Mouse (Mus musculus): ENCODE results near the gene Lcp1.

The Lcp1 gene

GRCm38 (mm10) chr14:75197660-75198059 lies 66.8 kb downstream of the Lcp1 start:
- in situ Hi-C loops (cut with MboI; ENCODE audit: low sequenced_read_pairs), result no loop called here

GRCm38 (mm10) chr14:75205363-75206051 lies 74.6 kb downstream of the Lcp1 start:
- in situ Hi-C loops (cut with MboI; ENCODE audit: low sequenced_read_pairs), result loop anchor here (10.0 kb wide), 1 partner anchor 151 kb away; no protein-coding TSS in a partner anchor

GRCm38 (mm10) chr14:75206307-75206706 lies 75.4 kb downstream of the Lcp1 start:
- in situ Hi-C loops (cut with MboI; ENCODE audit: low sequenced_read_pairs), result loop anchor here (10.0 kb wide), 1 partner anchor 152 kb away; no protein-coding TSS in a partner anchor

- in situ Hi-C loops (cut with MboI; ENCODE audit: low sequenced_read_pairs), result loop anchor here (10.0 kb wide), 1 partner anchor 154 kb away; no protein-coding TSS in a partner anchor
These were observed 77.8 kb downstream of the Lcp1 start for GRCm38 (mm10) chr14:75208572-75209151.

- in situ Hi-C loops (cut with MboI; ENCODE audit: low sequenced_read_pairs), result loop anchor here (10.0 kb wide), 1 partner anchor 501 kb away; no protein-coding TSS in a partner anchor
These were observed 82.9 kb downstream of the Lcp1 start for GRCm38 (mm10) chr14:75213752-75214151.

- in situ Hi-C loops (cut with MboI; ENCODE audit: low sequenced_read_pairs), result loop anchor here (10.0 kb wide), 1 partner anchor 496 kb away; no protein-coding TSS in a partner anchor
These were observed 87.9 kb downstream of the Lcp1 start for GRCm38 (mm10) chr14:75218843-75219242.

GRCm38 (mm10) chr14:75219250-75219913 lies 88.5 kb downstream of the Lcp1 start:
- in situ Hi-C loops (cut with MboI; ENCODE audit: low sequenced_read_pairs), result loop anchor here (10.0 kb wide), 1 partner anchor 495 kb away; no protein-coding TSS in a partner anchor

- in situ Hi-C loops (cut with MboI; ENCODE audit: low sequenced_read_pairs), result no loop called here
These were observed 91.5 kb downstream of the Lcp1 start for GRCm38 (mm10) chr14:75222386-75222785.

GRCm38 (mm10) chr14:75227453-75228084 lies 96.7 kb downstream of the Lcp1 start:
- in situ Hi-C loops (cut with MboI; ENCODE audit: low sequenced_read_pairs), result no loop called here

GRCm38 (mm10) chr14:75229834-75230233 lies 98.9 kb downstream of the Lcp1 start:
- in situ Hi-C loops (cut with MboI; ENCODE audit: low sequenced_read_pairs), result no loop called here

GRCm38 (mm10) chr14:75233070-75233469 lies 102.2 kb downstream of the Lcp1 start:
- in situ Hi-C loops (cut with MboI; ENCODE audit: low sequenced_read_pairs), result no loop called here

- in situ Hi-C loops (cut with MboI; ENCODE audit: low sequenced_read_pairs), result no loop called here
These were observed 104.7 kb downstream of the Lcp1 start for GRCm38 (mm10) chr14:75235552-75235951.

GRCm38 (mm10) chr14:75235955-75236635 lies 105.2 kb downstream of the Lcp1 start:
- in situ Hi-C loops (cut with MboI; ENCODE audit: low sequenced_read_pairs), result no loop called here

- in situ Hi-C loops (cut with MboI; ENCODE audit: low sequenced_read_pairs), result no loop called here
These were observed 105.7 kb downstream of the Lcp1 start for GRCm38 (mm10) chr14:75236636-75237003.

- in situ Hi-C loops (cut with MboI; ENCODE audit: low sequenced_read_pairs), result no loop called here
These were observed 106.2 kb downstream of the Lcp1 start for GRCm38 (mm10) chr14:75237096-75237495.

- in situ Hi-C loops (cut with MboI; ENCODE audit: low sequenced_read_pairs), result no loop called here
These were observed 107.3 kb downstream of the Lcp1 start for GRCm38 (mm10) chr14:75238054-75238692.

GRCm38 (mm10) chr14:75242087-75242486 lies 111.2 kb downstream of the Lcp1 start, which contains the start of gene Cpb2:
TSS of gene Cpb2 (plus strand) at chr14:75242287.
- in situ Hi-C loops (cut with MboI; ENCODE audit: low sequenced_read_pairs), result no loop called here

GRCm38 (mm10) chr14:75246024-75247000 lies 115.4 kb downstream of the Lcp1 start:
- in situ Hi-C loops (cut with MboI; ENCODE audit: low sequenced_read_pairs), result no loop called here

- in situ Hi-C loops (cut with MboI; ENCODE audit: low sequenced_read_pairs), result no loop called here
These were observed 119.5 kb downstream of the Lcp1 start for GRCm38 (mm10) chr14:75250432-75250831.

Measured in CH12F3 (cell line).